Comparison of ENCODE assay signal across 8 mouse cellular contexts in the genomic region with DNA sequence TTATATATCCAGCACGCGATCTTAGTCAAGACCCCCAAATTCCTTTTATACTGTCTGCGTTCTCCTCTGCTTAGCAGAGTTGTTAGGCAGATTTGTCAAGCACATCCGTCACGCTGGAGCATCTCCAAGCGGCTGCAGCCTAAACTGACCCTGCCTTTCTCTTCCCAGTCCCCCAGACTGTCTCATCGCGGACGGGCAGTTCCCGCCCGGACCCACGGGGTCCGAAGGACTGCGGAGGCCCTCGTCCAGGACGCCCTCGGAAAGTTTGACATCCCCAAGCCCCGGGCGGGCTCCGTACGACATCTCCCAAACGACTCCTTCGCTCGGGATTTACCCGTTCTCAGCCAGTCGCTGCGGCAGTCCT. TPM values are rescaled to one million over a fixed set of nuclear protein-coding genes. Genes with fewer than 3 reads are reported as not detected.
DNase-seq lines count a peak whose midpoint lies in the region; ATAC-seq and TF ChIP-seq lines count a peak whose summit lies in the region.

No protein-coding gene starts in this region.

- H3K27me3 ChIP-seq in heart, embryonic 12.5 days (replicated peaks), result no peaks in the 10 kb centered on the region
- H3K27me3 ChIP-seq in G1E (ENCODE audit: insufficient read depth, low read length), result no peaks in the 10 kb centered on the region
- no peaks in the 10 kb centered on the region for H3K27me3 ChIP-seq in forebrain, postnatal 0 days (ENCODE audit: insufficient read depth, low read length)

- 0 out of 2 replicates have a peak, but pooled peaks cover 2% of the 10 kb centered on the region for H3K36me3 ChIP-seq in heart, embryonic 12.5 days
- peaks cover 12% of the 10 kb centered on the region for H3K36me3 ChIP-seq in G1E (replicated peaks)
- H3K36me3 ChIP-seq in forebrain, postnatal 0 days (ENCODE audit: insufficient read depth), result no peaks in the 10 kb centered on the region

- H3K9ac ChIP-seq in heart, embryonic 12.5 days, result peak overlapping the region; percentile 87
- peak overlapping the region; percentile 60 for H3K9ac ChIP-seq in forebrain, postnatal 0 days

- peak overlapping the region; percentile 76 for H3K27ac ChIP-seq in heart, embryonic 12.5 days (ENCODE audit: poor library complexity, severe bottlenecking)
- H3K27ac ChIP-seq in forebrain, postnatal 0 days (ENCODE audit: low read depth, low read length), result peak overlapping the region; percentile 74

- peak; percentile 51 for ATAC-seq in heart, embryonic 12.5 days (ENCODE audit: insufficient number of reproducible peaks, low FRiP score)
- peak; percentile 11; the same call in 1 of the 2 replicates for ATAC-seq in G1E (ENCODE audit: extremely low read depth, insufficient number of reproducible peaks, low FRiP score, poor library complexity, severe bottlenecking)
- ATAC-seq in forebrain, postnatal 0 days, result no peak; the same call in 1 of the 2 replicates
- peak; percentile 56 for ATAC-seq in megakaryocyte, adult 5-6 weeks (ENCODE audit: poor library complexity, severe bottlenecking)

- intact Hi-C loops in heart, postnatal 10 days (cut with DNase I), result loop anchor here (1.0 to 5.0 kb wide), 4 partner anchors 134 to 678 kb away; partner anchors contain the start of gene Med28

- TF ChIP-seq CTCF in G1E (IDR thresholded peaks at IDR 0.05; ENCODE audit: low read depth, low read length), result no peak
- no peak for TF ChIP-seq CTCF in forebrain, postnatal 0 days (IDR thresholded peaks at IDR 0.05; ENCODE audit: low read depth)

- H3K9me3 ChIP-seq in heart, embryonic 12.5 days (replicated peaks), result no peaks in the 10 kb centered on the region
- H3K9me3 ChIP-seq in G1E (replicated peaks), result no peaks in the 10 kb centered on the region
- H3K9me3 ChIP-seq in forebrain, postnatal 0 days (ENCODE audit: low read length), result no peaks in the 10 kb centered on the region

- H3K4me3 ChIP-seq in heart, embryonic 12.5 days, result peak overlapping the region; percentile 98
- peak overlapping the region; percentile 88 for H3K4me3 ChIP-seq in G1E (ENCODE audit: low read depth, low read length)
- peak overlapping the region; percentile 73 for H3K4me3 ChIP-seq in forebrain, postnatal 0 days (ENCODE audit: low read depth, low read length)

- no peak for DNase-seq in heart, postnatal 10 days
- DNase-seq in G1E (ENCODE audit: low spot score), result no peak
- DNase-seq in forebrain, postnatal 0 days, result no peak
- no peak for DNase-seq in cerebellum, postnatal 4 days (ENCODE audit: low spot score in 2 of 2)
- no peak for DNase-seq in adrenal gland, postnatal 36 days
- DNase-seq in ovary, adult 18-20 months (ENCODE audit: low spot score), result no peak

- WGBS in heart, embryonic 12.5 days, result under 1% methylated on average over 27 of the region's 27 CpGs
- WGBS in forebrain, postnatal 0 days, result under 1% methylated on average over 27 of the region's 27 CpGs

- H3K4me1 ChIP-seq in heart, embryonic 12.5 days (replicated peaks), result peaks cover 6% of the 10 kb centered on the region
- peaks cover 9% of the 10 kb centered on the region for H3K4me1 ChIP-seq in G1E (ENCODE audit: insufficient read depth, low read depth, low read length)
- H3K4me1 ChIP-seq in forebrain, postnatal 0 days (ENCODE audit: insufficient read depth), result no peaks in the 10 kb centered on the region; the same call in 1 of the 2 replicates

- H3K4me2 ChIP-seq in heart, embryonic 12.5 days, result peak overlapping the region; percentile 96
- peak overlapping the region; percentile 99 for H3K4me2 ChIP-seq in forebrain, postnatal 0 days (ENCODE audit: low read depth)

RNA-seq across cellular contexts. Expression of gene Ncapg, which starts 0.5 kb away (rescaled TPM):
- polyA plus RNA-seq in heart, embryonic 12.5 days (2016; fragmentation: Nextera tagmentation; extraction: Ambion mirVana), result 37.9 and 39.6 TPM in 2 replicates
- total RNA-seq in heart, postnatal 10 days (2021), result 1 to 10 TPM; 6.7 to 7.1 TPM
- total RNA-seq in G1E (2014; fragmentation: Nextera tagmentation) (129 and 155 TPM in 2 replicates), G1E (2017) (130 and 157 TPM in 2 replicates)
- polyA plus RNA-seq in G1E (2012), result 6.9 and 9.2 TPM in 2 replicates
- total RNA-seq in forebrain, postnatal 0 days (2014; rRNA removed), result 3.8 and 5.7 TPM in 2 replicates
- 3.5 and 4.4 TPM in 2 replicates for polyA plus RNA-seq in forebrain, postnatal 0 days (2015; fragmentation: Nextera tagmentation; extraction: Ambion mirVana)
- 93.3 and 99.1 TPM in 2 replicates for total RNA-seq in megakaryocyte, adult 5-6 weeks (2015)
- 82.2 and 82.5 TPM in 2 replicates for total RNA-seq in megakaryocyte, adult 5-6 weeks (2017)
- total RNA-seq in adrenal gland, postnatal 36 days (2021), result 1 to 10 TPM; 1.8 to 2.7 TPM

RNA-seq across cellular contexts. Expression of gene Fam184b, which starts 29.8 kb away (rescaled TPM):
- polyA plus RNA-seq in heart, embryonic 12.5 days (2016; fragmentation: Nextera tagmentation; extraction: Ambion mirVana), result 0.23 and 0.28 TPM in 2 replicates
- under 1 TPM; 0.10 to 0.12 TPM for total RNA-seq in heart, postnatal 10 days (2021)
- total RNA-seq in G1E (2014; fragmentation: Nextera tagmentation), result not detected in 2 replicates
- 0.05 and 0.06 TPM in 2 replicates for total RNA-seq in G1E (2017)
- polyA plus RNA-seq in G1E (2012), result not detected in 2 replicates
- total RNA-seq in forebrain, postnatal 0 days (2014; rRNA removed), result 8.5 and 8.9 TPM in 2 replicates
- polyA plus RNA-seq in forebrain, postnatal 0 days (2015; fragmentation: Nextera tagmentation; extraction: Ambion mirVana), result 5.7 and 8.0 TPM in 2 replicates
- total RNA-seq in megakaryocyte, adult 5-6 weeks (2015), result 0.36 TPM in 1 of 2 replicates, not detected in the other
- not detected in 2 replicates for total RNA-seq in megakaryocyte, adult 5-6 weeks (2017)
- under 1 TPM; 0.13 to 0.60 TPM for total RNA-seq in adrenal gland, postnatal 36 days (2021)

Comparison
In these comparisons a context has a peak if more than half of its experiments do, and no peak if none do; other contexts are left out.
1. RNA of gene Ncapg, which starts 0.5 kb away (total RNA-seq): 129 to 157 TPM in G1E and 82.2 to 99.1 TPM in megakaryocyte, adult 5-6 weeks; 6.7 to 7.1 TPM in heart, postnatal 10 days, 3.8 to 5.7 TPM in forebrain, postnatal 0 days and 1.8 to 2.7 TPM in adrenal gland, postnatal 36 days; every median in the first group is over 10 times any median in the second.
2. Peak in every context shown above with its lines, with median percentiles within 50 percentile points of each other: H3K4me3 ChIP-seq.